Mouse (Mus musculus): ENCODE results near the gene Tle4. TPM values are rescaled to one million over a fixed set of nuclear protein-coding genes. Genes with fewer than 3 reads are reported as not detected.

The Tle4 gene
- polyA plus RNA-seq, 1 experiment from 2014 or later: 37.7 TPM

DNA sequence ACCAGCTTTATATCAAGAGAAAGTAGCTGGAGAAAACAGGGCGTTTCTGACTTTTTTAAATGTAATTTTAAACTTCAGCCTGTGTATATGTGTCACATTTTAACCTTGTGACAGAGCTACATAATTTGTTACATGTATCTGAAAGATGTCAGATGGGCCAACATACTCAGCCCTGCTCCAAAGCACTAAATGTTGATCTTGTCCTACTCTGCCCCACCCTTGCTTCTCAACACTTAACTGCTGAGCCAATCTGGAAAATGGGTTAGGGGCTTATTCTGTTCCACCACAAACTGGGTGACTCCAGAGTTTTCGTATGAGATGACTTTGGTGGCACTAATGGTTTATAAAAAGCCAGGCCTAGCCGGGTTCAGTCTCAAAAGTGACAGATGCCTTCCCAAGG, 2.5 kb upstream of the Tle4 start:
- WGBS: 59% methylated on average over 3 of the region's 3 CpGs
- no peak for ATAC-seq (ENCODE audit: low FRiP score, low read depth)
- Histone ChIP-seq H3K36me3 (no peaks in the 10 kb centered on the region), H3K4me2 (replicated peaks) (no peak overlapping the region), H3K4me3 (no peak overlapping the region), H3K9ac (no peak overlapping the region), H3K27me3 (replicated peaks) (no peaks in the 10 kb centered on the region), H3K27ac (no peak overlapping the region), H3K9me3 (no peaks in the 10 kb centered on the region), H3K4me1 (peaks cover 15% of the 10 kb centered on the region)

DNA sequence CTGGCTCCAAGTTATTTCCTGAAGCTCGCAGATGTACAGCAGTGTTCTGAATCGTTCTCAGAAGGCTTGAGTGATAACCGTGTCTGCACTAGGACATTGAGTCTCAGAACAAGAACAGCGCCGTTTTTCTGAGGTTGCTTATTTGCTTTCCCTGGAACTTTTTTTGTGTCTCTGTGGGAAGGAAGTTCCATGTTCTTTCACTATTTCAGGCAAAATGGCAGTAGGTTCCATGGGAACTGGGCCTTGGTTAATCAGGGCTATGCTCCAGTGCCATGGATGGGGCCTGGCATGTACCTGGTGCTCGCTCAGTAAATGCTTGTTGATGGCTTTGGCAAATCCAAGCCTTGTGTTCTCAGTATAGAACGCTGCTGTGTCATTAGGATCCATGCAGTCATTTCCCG, 2.0 kb upstream of the Tle4 start:
- Histone ChIP-seq H3K4me3 (no peak overlapping the region), H3K4me2 (replicated peaks) (0 out of 2 replicates have a peak overlapping the region, but pooled peaks have one; percentile 2), H3K27me3 (replicated peaks) (no peaks in the 10 kb centered on the region), H3K4me1 (peaks cover 18% of the 10 kb centered on the region), H3K27ac (no peak overlapping the region), H3K9ac (no peak overlapping the region), H3K9me3 (no peaks in the 10 kb centered on the region), H3K36me3 (no peaks in the 10 kb centered on the region)
- 39% methylated on average over 8 of the region's 8 CpGs for WGBS
- ATAC-seq (ENCODE audit: low FRiP score, low read depth): no peak

- H3K4me2 ChIP-seq (replicated peaks): peak overlapping the region; percentile 69
- peak overlapping the region; percentile 87 for H3K4me3 ChIP-seq
- ATAC-seq (ENCODE audit: low FRiP score, low read depth): peak; percentile 74
- H3K27me3 ChIP-seq (replicated peaks): no peaks in the 10 kb centered on the region
- H3K4me1 ChIP-seq: peaks cover 24% of the 10 kb centered on the region
- H3K9me3 ChIP-seq: no peaks in the 10 kb centered on the region
- peak overlapping the region; percentile 75 for H3K27ac ChIP-seq
- no peaks in the 10 kb centered on the region for H3K36me3 ChIP-seq
- WGBS: under 1% methylated on average over 46 of the region's 46 CpGs
- H3K9ac ChIP-seq: peak overlapping the region; percentile 52
Observed at GRCm38 (mm10) chr19:14598690-14599288, 938 bp upstream of the Tle4 start.

- peak overlapping the region; percentile 89 for H3K27ac ChIP-seq
- H3K9ac ChIP-seq: peak overlapping the region; percentile 93
- H3K4me3 ChIP-seq: peak overlapping the region; percentile 87
- WGBS: under 1% methylated on average over 118 of the region's 120 CpGs
- peak overlapping the region; percentile 69 for H3K4me2 ChIP-seq (replicated peaks)
- H3K36me3 ChIP-seq: no peaks in the 10 kb centered on the region
- peak; percentile 3 for ATAC-seq (ENCODE audit: low FRiP score, low read depth)
- H3K9me3 ChIP-seq: no peaks in the 10 kb centered on the region
- no peaks in the 10 kb centered on the region for H3K27me3 ChIP-seq (replicated peaks)
- peaks cover 24% of the 10 kb centered on the region for H3K4me1 ChIP-seq
Observed at GRCm38 (mm10) chr19:14596941-14597916, 622 bp downstream of the Tle4 start.

DNA sequence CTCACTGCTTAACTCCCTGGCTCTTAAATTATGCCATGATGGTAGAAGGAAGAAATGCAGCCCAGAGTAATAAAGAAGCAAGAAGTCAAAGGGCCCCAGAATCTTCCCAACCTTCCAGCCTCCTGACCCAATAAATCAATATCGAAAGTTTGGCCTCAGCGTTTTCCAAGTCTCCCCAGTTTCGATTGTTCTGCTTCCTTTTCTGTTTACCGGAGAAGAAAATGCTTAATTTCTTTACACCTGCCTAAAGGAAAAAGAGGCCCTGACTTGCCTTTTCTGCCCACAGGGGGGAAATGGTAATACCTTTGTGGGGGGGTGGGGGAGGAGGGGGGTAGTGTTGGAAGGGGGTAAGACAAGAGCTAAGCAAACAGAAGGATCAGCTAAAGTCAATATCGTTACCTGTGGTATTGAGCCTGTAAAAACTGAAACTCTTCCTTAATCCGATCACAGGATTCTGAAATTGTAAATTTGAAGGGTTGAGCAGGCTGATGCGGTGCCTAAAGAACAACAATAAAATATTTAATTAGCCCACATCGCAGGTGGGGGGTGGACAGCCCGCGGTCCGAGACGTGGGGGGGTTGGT, 1.4 kb downstream of the Tle4 start:
- H3K4me1 ChIP-seq: peaks cover 24% of the 10 kb centered on the region
- peak overlapping the region; percentile 87 for H3K4me3 ChIP-seq
- ATAC-seq (ENCODE audit: low FRiP score, low read depth): no peak
- peak overlapping the region; percentile 93 for H3K9ac ChIP-seq
- H3K4me2 ChIP-seq (replicated peaks): peak overlapping the region; percentile 69
- H3K36me3 ChIP-seq: no peaks in the 10 kb centered on the region
- peak overlapping the region; percentile 89 for H3K27ac ChIP-seq
- no peaks in the 10 kb centered on the region for H3K27me3 ChIP-seq (replicated peaks)
- no peaks in the 10 kb centered on the region for H3K9me3 ChIP-seq
- WGBS: 1% methylated on average over 12 of the region's 12 CpGs

GRCm38 (mm10) chr19:14595390-14595997, 2.4 kb downstream of the Tle4 start:
- H3K4me3 ChIP-seq: peak overlapping the region; percentile 87
- H3K27ac ChIP-seq: no peak overlapping the region
- peak overlapping the region; percentile 43 for H3K9ac ChIP-seq
- H3K27me3 ChIP-seq (replicated peaks): no peaks in the 10 kb centered on the region
- H3K4me1 ChIP-seq: peaks cover 24% of the 10 kb centered on the region
- H3K4me2 ChIP-seq (replicated peaks): peak overlapping the region; percentile 69
- H3K36me3 ChIP-seq: no peaks in the 10 kb centered on the region
- no peaks in the 10 kb centered on the region for H3K9me3 ChIP-seq
- ATAC-seq (ENCODE audit: low FRiP score, low read depth): no peak
- 12% methylated on average over 11 of the region's 11 CpGs for WGBS

DNA sequence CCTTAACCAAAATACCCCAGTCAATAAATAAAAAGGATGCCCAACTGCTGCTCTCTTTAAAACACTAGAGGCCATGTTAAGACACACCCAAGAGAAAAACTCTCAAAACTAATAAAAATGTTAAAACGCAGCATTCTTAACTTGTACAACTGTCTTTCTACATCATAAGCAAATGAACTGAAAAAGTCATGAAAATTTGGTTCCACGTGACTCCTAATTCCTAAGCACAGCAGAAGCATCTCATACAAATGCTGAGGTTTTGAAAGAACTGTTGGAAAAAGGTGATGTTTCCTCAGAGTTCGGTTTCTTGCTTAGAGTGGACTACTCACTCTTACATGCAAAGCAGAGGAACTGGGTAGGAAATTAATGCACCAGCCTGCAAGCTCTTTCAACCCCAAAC, 3.3 kb downstream of the Tle4 start:
- Histone ChIP-seq H3K9me3 (no peaks in the 10 kb centered on the region), H3K4me1 (peaks cover 23% of the 10 kb centered on the region), H3K36me3 (no peaks in the 10 kb centered on the region), H3K4me2 (replicated peaks) (peak overlapping the region; percentile 69), H3K27me3 (replicated peaks) (no peaks in the 10 kb centered on the region), H3K9ac (no peak overlapping the region), H3K4me3 (peak overlapping the region; percentile 87), H3K27ac (no peak overlapping the region)
- 68% methylated on average over 3 of the region's 3 CpGs for WGBS
- no peak for ATAC-seq (ENCODE audit: low FRiP score, low read depth)

- Histone ChIP-seq H3K9me3 (no peaks in the 10 kb centered on the region), H3K27ac (no peak overlapping the region), H3K9ac (no peak overlapping the region), H3K27me3 (replicated peaks) (no peaks in the 10 kb centered on the region), H3K4me2 (replicated peaks) (peak overlapping the region; percentile 31), H3K36me3 (no peaks in the 10 kb centered on the region), H3K4me3 (no peak overlapping the region), H3K4me1 (peaks cover 23% of the 10 kb centered on the region)
- 59% methylated on average over 10 of the region's 10 CpGs for WGBS
- no peak for ATAC-seq (ENCODE audit: low FRiP score, low read depth)
Observed at GRCm38 (mm10) chr19:14591809-14592535, 5.9 kb downstream of the Tle4 start.

DNA sequence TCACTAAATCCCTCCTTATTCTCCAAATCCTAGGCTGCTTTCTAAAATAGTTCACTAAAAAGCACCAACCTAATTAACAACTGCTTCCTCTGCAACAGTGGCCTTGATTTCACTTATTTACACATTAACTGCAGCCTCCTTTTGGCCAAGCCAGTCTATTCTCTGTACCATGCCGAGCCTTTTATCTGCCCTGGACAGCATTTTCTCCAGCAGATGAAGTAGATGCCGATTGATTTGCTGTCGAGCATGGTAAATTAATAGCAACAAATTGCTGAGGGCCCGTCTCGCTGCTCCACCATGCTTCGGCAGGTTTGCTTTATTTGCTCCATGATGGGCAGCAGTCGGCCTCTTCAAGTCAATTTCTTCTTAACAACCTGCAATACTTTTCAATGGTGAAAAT, 7.7 kb downstream of the Tle4 start:
- Histone ChIP-seq H3K4me2 (replicated peaks) (peak overlapping the region; percentile 32), H3K27ac (no peak overlapping the region), H3K27me3 (replicated peaks) (no peaks in the 10 kb centered on the region), H3K4me1 (peaks cover 19% of the 10 kb centered on the region), H3K36me3 (peaks cover 4% of the 10 kb centered on the region; the same call in 1 of the 2 replicates), H3K4me3 (no peak overlapping the region), H3K9me3 (no peaks in the 10 kb centered on the region), H3K9ac (no peak overlapping the region)
- ATAC-seq (ENCODE audit: low FRiP score, low read depth): no peak
- WGBS: 30% methylated on average over 7 of the region's 7 CpGs

DNA sequence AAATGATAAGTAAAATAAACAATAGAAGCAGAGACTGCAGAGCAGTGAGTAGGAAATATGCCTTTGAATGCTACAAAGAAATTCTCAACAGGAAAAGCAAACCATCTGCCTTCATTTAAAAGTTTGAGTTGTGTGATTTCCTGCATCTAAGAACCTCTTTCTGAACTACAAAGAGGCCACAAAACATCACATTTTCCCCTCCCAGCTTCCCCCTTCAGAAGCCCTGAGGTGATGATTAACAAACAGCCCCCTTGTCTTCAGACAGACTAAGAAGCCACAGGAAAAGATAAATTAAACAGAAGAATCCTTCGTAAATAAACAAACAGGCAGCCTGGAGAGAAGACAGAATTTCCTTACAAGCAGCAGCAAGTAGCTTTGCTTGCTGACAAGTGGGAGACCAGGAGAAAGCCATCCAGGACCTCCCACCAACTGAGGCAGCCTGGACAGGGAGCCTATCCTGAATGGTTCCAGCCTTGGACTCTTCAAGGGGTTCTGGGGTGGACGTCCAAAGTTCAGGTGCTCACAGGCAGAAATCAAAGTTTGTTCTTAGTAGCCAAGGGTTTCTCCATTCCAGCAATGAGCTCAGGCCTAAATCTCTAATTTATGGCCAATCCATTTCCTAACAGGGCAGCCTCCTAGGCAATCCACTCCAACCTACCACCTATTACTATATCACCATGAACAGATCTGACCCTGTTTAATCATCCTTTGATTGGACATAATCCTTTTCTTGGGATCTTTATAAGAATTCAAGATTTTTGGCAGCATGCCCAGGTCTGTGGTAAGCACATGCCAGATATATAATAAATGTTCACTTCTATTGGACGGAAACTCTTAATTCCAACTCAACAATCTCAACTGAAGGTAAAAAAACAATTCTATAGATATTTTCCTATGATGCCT, 9.4 kb downstream of the Tle4 start:
- no peak overlapping the region for H3K9ac ChIP-seq
- WGBS: 42% methylated on average over 3 of the region's 3 CpGs
- H3K4me3 ChIP-seq: no peak overlapping the region
- H3K27me3 ChIP-seq (replicated peaks): no peaks in the 10 kb centered on the region
- peaks cover 4% of the 10 kb centered on the region; the same call in 1 of the 2 replicates for H3K36me3 ChIP-seq
- no peak overlapping the region for H3K27ac ChIP-seq
- peaks cover 11% of the 10 kb centered on the region for H3K4me1 ChIP-seq
- H3K9me3 ChIP-seq: no peaks in the 10 kb centered on the region
- no peak overlapping the region for H3K4me2 ChIP-seq (replicated peaks)
- no peak for ATAC-seq (ENCODE audit: low FRiP score, low read depth)

DNA sequence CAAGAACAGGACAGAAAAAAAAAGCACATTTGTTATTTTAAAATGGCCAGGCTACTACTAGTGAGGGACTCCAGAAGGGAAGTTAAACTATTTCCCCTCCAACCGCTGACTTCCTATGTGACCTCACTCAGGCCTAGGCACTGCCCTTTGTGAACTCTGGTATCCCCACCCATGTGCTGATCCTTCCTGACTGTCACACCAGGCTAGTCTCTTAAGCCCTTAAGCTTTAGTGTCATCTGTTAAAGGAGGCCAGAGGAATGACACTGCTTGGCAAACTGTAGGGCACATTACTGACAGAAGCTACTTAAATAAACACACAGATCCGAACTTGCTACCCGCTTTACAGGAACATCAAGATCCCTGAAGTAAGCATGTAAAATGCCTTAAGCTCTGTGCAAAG, 11.7 kb downstream of the Tle4 start:
- no peaks in the 10 kb centered on the region for H3K27me3 ChIP-seq (replicated peaks)
- no peak overlapping the region for H3K4me3 ChIP-seq
- 87% methylated on average over 3 of the region's 3 CpGs for WGBS
- peaks cover 11% of the 10 kb centered on the region for H3K4me1 ChIP-seq
- H3K36me3 ChIP-seq: peaks cover 4% of the 10 kb centered on the region; the same call in 1 of the 2 replicates
- H3K27ac ChIP-seq: no peak overlapping the region
- no peak overlapping the region for H3K9ac ChIP-seq
- H3K9me3 ChIP-seq: no peaks in the 10 kb centered on the region
- ATAC-seq (ENCODE audit: low FRiP score, low read depth): no peak
- H3K4me2 ChIP-seq (replicated peaks): no peak overlapping the region
